Mouse (Mus musculus) right cerebral cortex, postnatal 36 days (tissue): ENCODE measurements at regions not wholly inside any gene's neighbourhood (a gene's known extent, or its start where the extent isn't known, plus 50 kb on each side); places are given as distances from the start of the nearest gene placed in this dataset.
"Not testable (repeated sequence)": the region's sequence is repeated elsewhere in the genome, so short reads cannot be mapped to it uniquely, and the experiment has no call there.

ENCODE experiments used
- DNase-seq, 2 experiments: peaks; one replicate each; pipeline ENCODE4 v3.0.0; 2022; ENCODE audit warnings: low spot score in 2 of 2, mixed read lengths in 1 of 2

DNA sequence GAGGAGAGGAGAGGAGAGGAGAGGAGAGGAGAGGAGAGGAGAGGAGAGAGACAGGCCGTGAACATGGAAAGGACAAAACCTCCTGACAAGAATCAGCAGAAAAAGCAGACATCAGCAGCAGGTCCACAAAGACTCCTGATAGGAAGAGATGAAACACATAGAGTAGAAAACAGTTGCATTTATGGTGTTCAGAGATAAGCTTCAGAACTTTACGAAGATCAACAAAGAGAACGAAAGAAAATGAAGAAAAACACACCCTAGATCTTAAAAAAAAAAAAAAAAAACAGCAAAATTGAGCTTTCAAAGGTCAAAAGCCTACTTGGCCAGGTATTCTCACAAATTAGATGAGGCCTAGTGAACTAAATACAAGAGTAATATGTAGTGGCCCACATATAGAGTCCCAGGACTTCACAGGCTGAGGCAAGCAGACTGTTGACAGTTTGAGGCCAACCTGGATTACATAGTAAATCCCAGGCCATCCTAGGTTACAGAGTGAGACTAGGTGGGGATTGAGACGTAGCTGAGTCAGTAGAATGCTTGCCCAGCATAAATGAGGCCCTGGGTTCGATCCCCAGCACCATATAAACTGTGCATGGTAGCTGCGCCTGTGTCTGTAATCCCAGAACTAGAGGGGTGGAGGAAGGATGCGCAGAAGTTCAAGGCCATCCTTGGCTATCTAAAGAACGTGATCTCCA lies 111.6 kb upstream of the Klf3 start:
- DNase-seq: no peak

DNA sequence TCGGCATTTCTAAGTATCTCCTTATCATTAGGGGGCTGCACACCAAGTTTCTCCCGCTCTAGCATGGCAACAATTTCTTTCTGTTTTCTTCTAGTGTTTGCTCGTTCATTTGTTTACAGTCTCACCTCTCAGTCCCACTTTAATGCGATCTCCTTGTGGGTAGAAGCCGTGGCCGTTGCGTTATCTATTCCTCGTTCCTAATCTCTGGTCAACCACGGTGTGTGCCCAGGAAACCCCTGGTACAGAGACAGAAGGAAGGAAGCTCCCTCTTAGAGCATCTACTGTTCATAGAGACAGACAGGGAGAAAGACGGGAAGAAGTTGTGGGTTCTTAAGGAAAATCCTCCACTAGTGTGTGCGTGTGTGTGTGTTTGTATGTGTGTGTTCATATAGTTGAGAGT lies 110.9 kb upstream of the Klf3 start:
- no peak for DNase-seq

DNA sequence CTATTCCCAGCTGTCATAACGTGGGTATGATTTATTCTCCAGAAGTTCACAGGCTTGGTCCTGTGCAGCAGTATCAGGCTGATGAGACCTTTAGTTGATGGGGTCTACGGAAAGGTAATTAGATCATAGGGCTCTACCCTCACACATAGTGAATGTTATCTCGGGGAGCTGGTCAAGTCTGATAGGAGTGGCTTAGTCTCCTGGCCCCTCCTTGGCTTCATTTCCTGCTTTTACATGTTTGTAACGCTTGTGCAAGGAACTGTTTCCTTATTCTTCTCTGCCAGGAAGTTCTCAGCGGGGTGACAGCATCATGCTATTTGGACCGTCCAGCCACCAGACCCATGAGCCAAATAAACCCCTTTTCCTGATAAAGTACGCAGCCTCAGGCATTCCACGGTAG lies 109.6 kb upstream of the Klf3 start:
- no peak for DNase-seq

DNA sequence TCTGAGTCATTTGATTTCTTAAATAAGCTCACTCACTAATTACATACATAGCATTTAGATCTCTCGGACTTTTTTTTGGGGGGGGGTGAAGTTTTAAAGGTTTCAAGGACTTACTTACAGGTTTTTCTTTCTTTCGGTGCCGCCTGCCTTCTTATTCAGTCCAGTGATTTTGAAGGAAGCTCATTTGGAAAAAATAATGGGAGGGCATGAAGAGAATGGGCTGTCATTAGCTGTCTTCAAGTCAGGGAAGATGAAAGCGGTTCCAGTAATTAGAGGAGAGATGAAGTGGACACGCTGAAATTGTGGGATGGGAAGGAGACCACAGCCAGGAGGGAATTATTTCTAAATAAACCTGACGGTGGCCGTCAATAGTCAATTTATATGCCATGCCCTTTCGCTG lies 108.6 kb upstream of the Klf3 start:
- no peak for DNase-seq

DNA sequence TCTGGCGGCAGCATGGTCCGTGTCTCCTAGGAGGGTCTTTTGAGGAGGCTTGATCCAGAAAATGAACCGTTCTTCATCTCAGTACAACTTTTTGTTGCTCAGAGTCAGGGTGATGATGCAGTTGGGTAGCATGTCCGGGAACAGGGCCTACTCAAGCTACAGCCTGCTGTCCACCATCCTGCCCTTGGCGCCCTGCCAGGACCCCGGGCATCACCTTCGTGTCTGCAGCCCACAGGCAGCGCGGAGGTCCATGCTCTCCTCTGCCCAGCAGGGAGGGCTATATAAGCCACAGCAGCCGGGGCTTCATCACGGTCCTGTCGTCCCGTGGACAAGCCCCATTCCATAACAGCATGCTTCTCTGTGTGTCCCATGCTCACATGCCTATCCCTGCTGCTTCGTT lies 107.1 kb upstream of the Klf3 start:
- no peak for DNase-seq

DNA sequence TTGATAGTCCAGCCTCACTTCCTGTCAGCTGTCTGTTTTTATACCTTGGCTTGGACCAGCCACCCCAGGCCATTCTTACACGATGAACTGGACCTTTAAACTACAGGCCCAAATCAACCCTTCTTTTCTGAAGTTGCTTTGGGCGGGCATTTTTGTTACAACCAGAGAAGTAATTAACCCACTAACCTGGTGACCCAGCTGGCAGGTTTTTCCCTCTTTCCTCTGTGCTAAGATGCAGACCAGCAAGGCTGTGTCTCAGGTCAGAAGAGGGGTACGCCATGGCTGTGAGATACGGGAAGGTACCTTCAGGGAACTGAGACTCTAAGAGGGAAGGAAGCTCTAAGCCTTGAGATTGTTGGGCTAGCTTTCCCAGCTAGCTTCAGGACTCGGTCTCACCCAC lies 105.7 kb upstream of the Klf3 start:
- no peak for DNase-seq

DNA sequence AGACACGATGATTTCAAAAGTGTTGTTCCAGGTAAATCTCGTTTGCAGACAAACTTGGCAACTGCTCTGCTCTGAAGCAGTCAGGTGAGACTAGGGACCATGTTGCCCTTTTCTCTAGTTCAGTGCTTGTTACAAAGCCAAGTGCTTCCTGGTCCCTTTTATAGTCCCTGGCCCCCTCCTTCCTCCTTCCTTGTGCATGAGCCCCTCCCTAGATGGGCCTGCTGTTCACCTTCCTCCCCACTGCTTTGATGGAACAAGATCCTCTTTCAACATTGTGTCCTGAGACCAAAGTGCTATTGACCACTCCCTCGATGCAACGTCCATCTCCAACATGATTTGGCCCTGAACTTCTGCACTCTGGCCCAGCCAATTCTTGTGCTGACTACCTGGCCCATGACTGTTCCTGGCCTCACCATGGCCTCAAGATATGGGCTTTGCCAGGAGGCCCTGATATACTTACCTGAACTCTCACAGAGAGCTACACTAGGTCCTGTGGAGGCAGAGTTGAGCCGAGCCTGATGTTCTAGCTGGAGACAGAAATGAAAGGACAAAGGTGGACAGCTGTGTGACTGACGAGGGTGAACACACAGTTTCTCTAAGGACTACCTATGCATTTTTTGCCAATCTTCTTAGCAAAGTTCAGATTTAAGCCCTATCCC lies 104.6 kb upstream of the Klf3 start:
- no peak for DNase-seq

DNA sequence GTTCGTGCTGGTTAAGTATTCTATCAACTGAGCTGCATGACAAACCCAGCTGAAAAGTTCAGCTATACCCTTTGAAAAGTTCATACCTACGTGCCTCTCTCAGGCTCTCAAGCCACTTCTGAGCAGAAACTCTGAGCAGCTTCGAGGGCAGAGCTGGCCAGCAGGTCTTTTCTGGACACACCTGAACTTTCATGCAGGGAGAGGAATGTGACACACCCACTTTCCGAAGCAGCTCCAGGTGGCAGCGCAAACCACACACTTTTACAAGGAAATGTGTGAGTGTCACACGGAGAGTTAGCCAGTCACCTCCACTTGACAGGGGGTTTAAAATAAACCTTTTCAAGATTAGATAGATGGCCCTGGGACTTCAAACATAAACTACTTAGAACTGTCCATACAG lies 103.2 kb upstream of the Klf3 start:
- DNase-seq: no peak

DNA sequence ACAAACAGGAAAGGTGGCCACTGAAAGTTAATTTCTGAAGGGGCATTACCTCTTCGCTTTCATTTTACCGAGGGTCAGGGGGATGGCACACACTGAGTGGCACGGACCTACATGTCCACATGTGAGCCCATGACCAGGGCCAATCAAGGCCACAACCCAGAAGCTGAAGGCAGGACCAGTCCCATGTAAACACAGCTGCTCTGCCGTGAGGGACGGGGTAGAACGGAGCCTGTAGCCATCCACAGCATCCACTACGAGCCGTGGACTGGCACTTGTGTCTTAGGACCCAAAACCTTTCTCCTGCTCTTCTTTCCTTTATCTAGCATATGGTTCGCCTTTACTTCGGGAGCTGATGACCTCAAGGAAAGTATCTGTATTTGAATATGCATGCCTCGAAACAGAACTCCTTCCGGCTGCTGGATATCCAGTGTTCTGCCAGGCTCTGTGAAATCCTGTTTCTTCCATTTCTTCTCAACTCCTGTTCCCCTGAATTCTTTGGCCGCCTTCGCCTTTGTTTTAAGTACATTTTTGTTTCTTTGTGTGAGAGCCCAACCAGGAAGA lies 101.9 kb upstream of the Klf3 start:
- no peak for DNase-seq

DNA sequence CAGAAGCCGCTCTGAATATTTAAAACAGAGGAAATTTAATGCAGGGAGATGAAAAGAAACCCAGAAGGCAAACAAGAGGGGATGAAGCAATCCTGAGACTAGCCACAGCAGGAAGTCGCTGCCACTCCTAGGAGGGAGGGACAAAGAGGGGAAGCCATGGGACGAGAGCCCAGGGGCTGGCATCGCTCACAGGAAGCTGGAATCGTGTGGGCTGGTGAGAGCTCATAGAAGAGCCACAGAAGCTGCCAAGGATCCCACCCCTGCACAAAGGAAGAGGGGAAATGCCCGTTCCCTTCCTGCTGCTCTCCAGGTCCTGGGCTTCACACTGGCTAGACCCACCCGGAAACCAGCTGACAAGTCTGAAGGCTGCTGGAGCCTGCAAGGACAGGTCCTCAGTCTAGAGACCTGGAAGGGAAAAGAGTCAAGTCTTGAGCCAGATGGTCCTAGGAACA lies 101.4 kb upstream of the Klf3 start:
- DNase-seq: peak; percentile 57 to 80

DNA sequence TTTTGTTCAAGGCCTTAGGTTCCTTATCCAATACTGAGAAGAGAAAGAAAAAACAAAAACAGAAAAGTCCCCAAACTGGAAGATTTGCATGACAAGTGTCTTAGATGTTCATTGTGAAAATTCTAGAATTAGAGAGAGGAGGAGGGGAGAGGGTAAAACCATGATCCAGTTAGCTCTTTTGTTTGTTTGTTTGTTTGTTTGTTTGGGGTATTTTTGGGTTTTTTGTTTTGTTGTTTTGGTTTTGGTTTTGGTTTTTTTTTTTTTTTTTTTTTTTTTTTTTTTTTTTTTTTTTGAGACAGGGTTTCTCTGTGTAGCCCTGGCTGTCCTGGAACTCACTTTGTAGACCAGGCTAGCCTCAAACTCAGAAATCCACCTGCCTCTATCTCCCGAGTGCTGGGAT lies 100.8 kb upstream of the Klf3 start:
- not testable (repeated sequence) for DNase-seq

DNA sequence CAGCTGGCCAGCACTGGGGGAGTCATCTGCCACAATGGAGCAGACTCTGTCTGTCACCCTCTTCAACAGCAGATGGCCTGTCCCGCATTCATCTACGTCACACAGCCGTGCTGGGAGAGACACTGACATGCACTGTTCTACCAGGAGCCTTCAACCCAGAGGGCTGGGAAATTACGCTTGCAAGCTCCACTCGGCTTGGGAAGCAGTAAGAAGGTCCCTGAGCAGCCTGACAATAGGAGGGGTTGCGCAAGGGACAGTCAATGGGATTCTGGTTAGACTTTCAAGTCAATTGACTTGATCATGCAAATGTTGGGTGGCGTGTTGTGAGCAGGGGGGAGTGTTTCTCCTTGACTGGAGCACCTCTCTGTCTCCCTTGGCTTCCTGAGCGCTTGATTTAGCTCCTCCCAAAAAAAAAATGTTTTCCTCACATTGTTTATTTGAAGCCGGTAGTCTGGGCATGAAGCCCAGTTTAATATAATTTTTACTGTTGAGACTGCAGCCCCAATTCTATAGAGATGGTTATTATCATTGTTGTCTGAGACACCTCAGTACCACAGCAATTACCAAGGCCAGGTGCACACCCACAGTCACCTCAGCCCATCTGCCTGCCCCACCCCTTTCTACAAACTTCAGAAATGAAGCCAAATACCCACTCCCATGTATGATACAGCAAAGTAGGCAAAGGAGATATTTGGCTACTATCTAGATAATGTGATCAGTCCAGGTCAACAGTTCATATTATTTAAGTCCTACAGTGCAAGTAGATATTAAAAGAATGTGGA lies 99.9 kb upstream of the Klf3 start:
- peak; percentile 30 to 32 for DNase-seq

DNA sequence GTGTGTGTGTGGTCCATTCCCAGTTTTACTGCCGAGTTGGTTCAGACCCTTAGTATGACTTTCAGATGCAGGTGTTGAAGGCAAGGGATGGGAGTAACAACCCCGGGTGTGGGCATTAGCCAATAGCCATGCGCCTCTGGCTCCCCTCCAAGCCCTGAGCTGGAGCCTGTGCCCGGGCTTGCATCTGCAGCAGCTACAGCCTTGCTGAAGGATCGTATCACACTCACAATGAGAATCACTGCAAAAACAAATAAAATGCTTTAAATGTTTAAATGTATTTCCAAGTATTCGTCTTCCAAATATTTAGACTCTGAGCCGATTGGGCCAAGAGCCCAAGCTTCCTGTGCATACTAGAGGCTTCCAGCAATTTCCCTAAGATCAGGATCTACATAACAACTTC lies 99.0 kb upstream of the Klf3 start:
- peak; percentile 24 to 27 for DNase-seq

DNA sequence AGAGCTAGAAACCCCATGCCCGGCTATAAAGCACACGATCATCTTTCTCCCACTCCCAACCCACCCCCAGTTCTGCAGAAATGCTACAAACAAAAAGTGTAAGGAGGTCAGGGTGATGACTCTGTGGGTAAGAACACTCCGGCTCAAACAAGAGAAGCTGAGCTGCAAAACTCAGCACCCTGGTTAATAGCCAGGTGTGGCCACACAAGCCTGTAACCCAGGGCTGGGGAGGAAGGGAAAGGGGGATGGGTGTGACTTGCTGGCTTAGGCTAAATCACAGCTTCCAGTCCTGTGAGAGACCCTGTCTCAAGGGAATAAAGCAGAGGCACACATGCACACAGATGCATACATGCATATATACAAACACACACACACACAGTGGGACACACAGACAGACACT lies 96.6 kb upstream of the Klf3 start:
- no peak for DNase-seq

DNA sequence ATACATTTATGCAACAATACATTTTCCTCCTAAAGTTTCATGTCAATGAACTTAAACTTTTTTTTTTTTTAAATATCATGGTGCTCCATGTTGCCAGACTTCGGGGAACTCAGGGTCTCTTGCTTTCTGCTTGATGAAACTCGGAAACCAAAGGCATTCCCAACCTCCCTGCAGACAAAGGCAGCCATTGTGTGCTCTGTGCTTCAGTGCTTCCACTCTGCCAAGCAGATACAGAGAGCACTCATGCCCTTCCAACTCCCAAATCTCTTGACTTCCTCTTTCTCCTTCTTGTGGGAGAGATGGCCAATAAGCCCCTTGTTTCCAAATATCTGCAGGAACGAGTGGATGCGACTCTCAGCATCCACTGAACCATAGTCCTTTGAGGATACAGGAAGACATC lies 94.0 kb upstream of the Klf3 start:
- no peak for DNase-seq

DNA sequence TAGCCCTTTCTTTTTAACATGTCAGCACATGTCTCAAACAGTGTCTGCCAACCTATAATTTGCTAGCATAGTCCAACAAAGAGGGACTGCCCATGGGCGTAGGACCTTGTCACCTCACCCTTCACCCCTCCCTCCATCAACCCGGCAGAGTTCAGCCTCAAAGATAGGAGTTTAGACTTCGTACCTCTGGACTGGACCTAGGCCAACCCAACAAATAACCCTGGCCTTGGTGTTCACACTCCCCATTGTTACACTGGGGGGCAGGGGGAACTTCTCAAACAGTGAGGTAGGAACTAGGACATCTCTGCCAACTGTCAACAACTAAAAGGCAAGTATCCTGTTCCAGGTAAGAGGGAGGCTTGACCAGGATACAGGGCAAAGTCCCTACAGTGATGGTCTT lies 93.0 kb upstream of the Klf3 start:
- no peak for DNase-seq

DNA sequence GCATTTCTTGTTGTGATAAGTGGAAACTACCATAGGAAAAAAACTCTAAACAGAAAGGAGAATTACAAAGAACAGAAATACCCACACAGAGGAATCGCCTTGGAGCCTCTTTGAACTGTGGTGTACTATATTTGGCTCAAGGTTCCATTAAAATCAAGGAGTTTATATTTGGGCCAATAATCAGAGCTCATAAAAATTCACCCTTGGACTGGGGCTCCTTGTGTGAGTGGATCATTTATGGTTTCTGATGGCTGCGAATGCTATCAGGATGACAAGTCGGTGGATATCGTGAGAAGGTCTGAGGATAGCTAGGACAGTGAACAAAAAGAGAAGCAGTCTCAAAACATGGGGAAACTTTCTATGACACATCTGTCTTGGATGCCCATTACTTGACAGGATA lies 92.2 kb upstream of the Klf3 start:
- DNase-seq: no peak

DNA sequence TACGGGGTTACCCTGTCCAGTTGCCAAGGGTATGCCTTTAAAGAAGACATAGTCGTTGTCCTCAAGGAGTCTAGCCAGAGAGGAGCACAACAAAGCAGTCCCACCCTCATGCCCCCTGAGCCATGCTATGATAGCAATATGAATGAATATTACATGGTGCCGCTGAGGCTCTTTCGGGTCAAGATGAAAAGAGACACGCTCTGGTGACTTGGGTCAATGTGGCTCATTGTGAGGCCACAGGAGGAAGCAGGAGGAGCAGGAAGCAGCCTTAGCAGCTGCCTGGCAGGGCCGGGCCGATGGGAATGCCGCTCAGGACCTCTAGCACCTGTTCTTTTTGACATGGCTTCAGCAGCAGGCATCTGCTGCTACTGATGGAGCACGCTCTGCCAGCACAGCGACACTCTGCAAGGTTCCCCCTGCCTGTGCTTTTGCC lies 89.0 kb upstream of the Klf3 start:
- no peak for DNase-seq

DNA sequence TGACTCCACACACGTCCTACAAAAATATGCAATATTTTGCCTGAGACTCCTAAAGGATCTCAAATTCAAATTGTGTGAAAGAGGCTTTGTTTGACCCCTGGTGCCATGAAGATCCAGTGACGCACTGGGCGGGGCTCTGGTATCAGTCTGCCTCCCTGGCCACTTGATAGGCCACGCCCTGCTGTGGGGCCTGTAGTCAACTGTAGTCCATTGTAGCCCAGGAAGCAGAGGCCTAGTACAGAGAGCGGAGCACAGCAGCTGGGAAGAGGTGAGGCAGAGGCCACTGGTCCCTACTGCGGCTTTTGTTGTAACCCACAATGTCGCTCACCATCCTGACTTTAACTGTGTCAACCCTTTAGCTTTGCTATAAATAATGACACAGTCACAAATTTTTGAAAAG lies 88.5 kb upstream of the Klf3 start:
- DNase-seq: no peak

DNA sequence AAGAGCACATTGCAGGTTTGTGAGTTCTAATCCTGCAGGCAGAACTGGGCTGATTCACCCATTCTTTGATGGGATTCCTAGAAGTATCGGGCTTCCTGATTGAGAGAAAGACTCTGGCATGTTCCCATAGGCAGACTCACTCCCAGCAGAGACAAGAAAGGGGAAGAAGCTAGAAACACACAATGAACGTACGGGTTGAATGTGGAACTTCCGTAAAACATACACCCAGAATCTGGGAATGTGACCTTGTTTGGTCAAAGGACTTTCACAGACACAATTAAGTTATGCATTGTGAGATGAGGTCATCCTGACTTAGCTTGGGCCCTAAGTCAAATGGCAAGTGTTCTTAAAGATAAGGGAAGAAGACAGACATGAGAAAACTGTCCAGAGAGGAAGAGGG lies 86.6 kb upstream of the Klf3 start:
- DNase-seq: no peak

DNA sequence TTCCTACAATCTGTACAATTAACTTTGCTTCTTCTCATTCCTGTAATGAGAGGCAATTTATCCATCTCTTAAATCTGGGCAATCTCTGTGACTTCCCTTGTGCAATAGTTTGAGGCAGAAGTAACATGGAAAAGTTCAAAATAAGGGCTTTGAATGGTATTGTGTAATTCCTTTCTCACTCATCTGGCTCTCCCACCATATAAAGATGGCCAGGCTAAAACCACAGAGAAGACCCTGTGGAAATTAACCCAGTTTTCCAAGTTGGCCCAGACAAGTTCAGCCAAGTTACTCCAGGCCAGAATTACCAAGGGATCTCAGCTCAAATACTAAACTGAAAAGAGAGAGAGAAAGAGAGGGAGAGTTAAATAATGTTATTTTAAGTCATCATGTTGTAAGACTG lies 81.0 kb upstream of the Klf3 start:
- no peak for DNase-seq

DNA sequence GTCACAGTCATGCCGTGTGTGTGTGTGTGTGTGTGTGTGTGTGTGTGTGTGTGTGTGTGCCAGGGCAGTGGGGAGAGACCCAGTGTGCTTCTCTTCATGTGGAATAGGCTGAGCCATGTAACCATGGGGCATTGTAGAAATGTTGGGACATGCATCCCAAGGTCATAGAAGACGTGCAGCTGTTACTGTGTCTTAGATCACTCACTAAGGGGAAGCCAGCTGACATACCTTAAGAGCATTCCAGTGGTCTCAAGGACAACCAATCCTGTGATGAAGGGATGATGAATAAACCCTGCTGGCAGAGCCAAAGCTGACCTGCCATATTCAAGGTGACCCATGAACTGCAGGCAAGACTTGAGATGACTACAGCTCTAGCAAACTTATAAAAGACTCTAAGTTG lies 75.3 kb upstream of the Klf3 start:
- no peak for DNase-seq

DNA sequence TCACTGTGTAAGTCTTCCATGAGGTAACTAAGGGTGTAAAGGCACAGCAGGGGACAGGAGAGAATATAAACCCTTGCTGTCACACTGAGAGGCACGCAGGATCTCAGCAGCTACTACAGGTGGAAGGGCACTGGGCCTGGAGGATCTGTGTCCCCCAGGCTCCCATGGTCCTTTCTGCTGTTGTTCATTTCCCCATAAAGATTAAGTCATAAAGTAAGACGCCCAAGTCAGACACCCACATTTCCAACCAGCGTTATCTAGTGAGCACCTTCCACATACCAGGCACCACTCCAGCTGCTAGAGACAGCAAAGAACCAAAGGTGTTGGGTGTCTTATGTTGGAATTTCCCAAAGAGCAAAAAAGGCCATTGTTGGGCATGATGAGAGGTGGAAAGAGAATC lies 70.8 kb upstream of the Klf3 start:
- no peak for DNase-seq
